Mouse (Mus musculus) regulatory T cell (primary cell): ENCODE measurements at regions not wholly inside any gene's neighbourhood (a gene's known extent, or its start where the extent isn't known, plus 50 kb on each side); places are given as distances from the start of the nearest gene placed in this dataset.
"Not testable (repeated sequence)": the region's sequence is repeated elsewhere in the genome, so short reads cannot be mapped to it uniquely, and the experiment has no call there.

Experiments
- in situ Hi-C: fragments of 300-600 bp; cut with MboI, MseI; formaldehyde crosslinking; loops from one replicate; pipeline ENCODE4 v1.15.1; 2025; ENCODE audit warnings: high pct_unique_total_duplicates

GRCm38 (mm10) chr9:113095421-113095820 is 612.6 kb downstream of the Pdcd6ip start:
- in situ Hi-C loops, result not testable (repeated sequence)

- in situ Hi-C loops, result no loop called here
These were observed 614.1 kb downstream of the Pdcd6ip start for GRCm38 (mm10) chr9:113093863-113094390.

GRCm38 (mm10) chr9:113091881-113092280 is 616.2 kb downstream of the Pdcd6ip start:
- in situ Hi-C loops, result no loop called here

GRCm38 (mm10) chr9:113087786-113088185 is 620.3 kb downstream of the Pdcd6ip start:
- in situ Hi-C loops, result no loop called here

GRCm38 (mm10) chr9:113085281-113085810 is 622.7 kb downstream of the Pdcd6ip start:
- in situ Hi-C loops, result no loop called here

GRCm38 (mm10) chr9:113074866-113075265 is 633.2 kb downstream of the Pdcd6ip start:
- in situ Hi-C loops, result no loop called here

GRCm38 (mm10) chr9:113057415-113057814 is 650.6 kb downstream of the Pdcd6ip start:
- in situ Hi-C loops, result no loop called here

- in situ Hi-C loops, result no loop called here
These were observed 663.4 kb downstream of the Pdcd6ip start for GRCm38 (mm10) chr9:113044556-113045178.

- in situ Hi-C loops, result no loop called here
These were observed 667.2 kb downstream of the Pdcd6ip start for GRCm38 (mm10) chr9:113040885-113041284.

GRCm38 (mm10) chr9:113033996-113034395 is 674.1 kb downstream of the Pdcd6ip start:
- in situ Hi-C loops, result no loop called here

GRCm38 (mm10) chr9:113029091-113029490 is 679.0 kb downstream of the Pdcd6ip start:
- in situ Hi-C loops, result no loop called here

- in situ Hi-C loops, result no loop called here
These were observed 681.2 kb downstream of the Pdcd6ip start for GRCm38 (mm10) chr9:113026904-113027193.

GRCm38 (mm10) chr9:113026096-113026903 is 681.8 kb downstream of the Pdcd6ip start:
- in situ Hi-C loops, result no loop called here

- in situ Hi-C loops, result no loop called here
These were observed 686.0 kb downstream of the Pdcd6ip start for GRCm38 (mm10) chr9:113021866-113022645.

- in situ Hi-C loops, result no loop called here
These were observed 688.5 kb downstream of the Pdcd6ip start for GRCm38 (mm10) chr9:113019576-113019975.

- in situ Hi-C loops, result no loop called here
These were observed 700.0 kb downstream of the Pdcd6ip start for GRCm38 (mm10) chr9:113008106-113008505.

GRCm38 (mm10) chr9:112996204-112996603 is 711.9 kb downstream of the Pdcd6ip start:
- in situ Hi-C loops, result no loop called here

GRCm38 (mm10) chr9:112994774-112995173 is 713.3 kb downstream of the Pdcd6ip start:
- in situ Hi-C loops, result no loop called here

- in situ Hi-C loops, result no loop called here
These were observed 714.4 kb downstream of the Pdcd6ip start for GRCm38 (mm10) chr9:112993627-112994026.

- in situ Hi-C loops, result no loop called here
These were observed 715.1 kb downstream of the Pdcd6ip start for GRCm38 (mm10) chr9:112992937-112993336.

- in situ Hi-C loops, result no loop called here
These were observed 724.7 kb downstream of the Pdcd6ip start for GRCm38 (mm10) chr9:112983353-112983752.

- in situ Hi-C loops, result no loop called here
These were observed 715.8 kb upstream of the Arpp21 start for GRCm38 (mm10) chr9:112951567-112951966.
